Mouse (Mus musculus) midbrain, embryonic 14.5 days (tissue): ENCODE measurements at regions not wholly inside any gene's neighbourhood (a gene's known extent, or its start where the extent isn't known, plus 50 kb on each side); places are given as distances from the start of the nearest gene placed in this dataset.

ENCODE experiments used
- ATAC-seq: fragments of 200-750 bp; cut with Nextera tagmentation; 2 replicates; pipeline ENCODE4 v1.8.0; 2017; ENCODE audit warnings: moderate number of reproducible peaks, moderate library complexity; ENCODE audit not compliant: low FRiP score, low TSS enrichment
- DNase-seq: peaks from one replicate; pipeline ENCODE4 v3.0.0-alpha.2; 2015
- H3K27ac ChIP-seq: fragments of 300-500 bp; sonication (generic); replicated peaks from 2 replicates; pipeline ENCODE4 v1.5.1; 2014; ENCODE audit warnings: mild to moderate bottlenecking, low read depth, low read length, moderate library complexity
- H3K27me3 ChIP-seq: fragments of 300-500 bp; sonication (generic); 2 replicates; pipeline ENCODE4 v1.6.1; 2014; ENCODE audit warnings: low read length, control low read depth, mixed read lengths; ENCODE audit not compliant: control insufficient read depth, insufficient read depth
- H3K36me3 ChIP-seq: fragments of 300-500 bp; sonication (generic); 2 replicates; pipeline ENCODE4 v1.6.1; 2014; ENCODE audit warnings: low read length, control low read depth; ENCODE audit not compliant: control insufficient read depth, insufficient read depth
- H3K4me1 ChIP-seq: fragments of 300-500 bp; sonication (generic); 2 replicates; pipeline ENCODE4 v1.6.1; 2014; ENCODE audit warnings: mild to moderate bottlenecking, antibody characterized with exemption, low read length, control low read depth; ENCODE audit not compliant: control insufficient read depth, insufficient read depth
- H3K4me2 ChIP-seq: fragments of 300-500 bp; sonication (generic); 2 replicates; pipeline ENCODE4 v1.6.1; 2014; ENCODE audit warnings: mild to moderate bottlenecking, low read length, moderate library complexity
- H3K4me3 ChIP-seq: fragments of 300-500 bp; sonication (generic); replicated peaks from 2 replicates; pipeline ENCODE4 v1.5.1; 2014; ENCODE audit warnings: low read depth, low read length
- H3K9ac ChIP-seq: fragments of 300-500 bp; sonication (generic); replicated peaks from 2 replicates; pipeline ENCODE4 v1.6.1; 2014; ENCODE audit warnings: mild to moderate bottlenecking, low read length, moderate library complexity
- H3K9me3 ChIP-seq: fragments of 300-500 bp; sonication (generic); 2 replicates; pipeline ENCODE4 v1.6.1; 2016; ENCODE audit warnings: low read length, control low read depth, mixed read lengths; ENCODE audit not compliant: control insufficient read depth
- WGBS: fragments of 180-500 bp; shearing (Covaris S2); extraction: QIAGEN DNeasy Blood & Tissue Kit; methylation state at CpG from one replicate; pipeline ENCODE4 v1.1.7; 2014; 5-methylcytosine and 5-hydroxymethylcytosine counted together

GRCm38 (mm10) chr1:118741286-118741685, 113.5 kb downstream of the Tfcp2l1 start:
- no peaks in the 10 kb centered on the region for H3K4me1 ChIP-seq
- DNase-seq (no peak), ATAC-seq (no peak)
- H3K9ac ChIP-seq: no peak overlapping the region
- peaks cover 3% of the 10 kb centered on the region; the same call in 1 of the 2 replicates for H3K9me3 ChIP-seq
- no peak overlapping the region for H3K27ac ChIP-seq
- H3K4me2 ChIP-seq: no peak overlapping the region
- no peaks in the 10 kb centered on the region for H3K27me3 ChIP-seq
- H3K36me3 ChIP-seq: no peaks in the 10 kb centered on the region
- WGBS: 92% methylated on average over 5 of the region's 5 CpGs
- H3K4me3 ChIP-seq: no peak overlapping the region

GRCm38 (mm10) chr1:118748196-118748595, 120.5 kb downstream of the Tfcp2l1 start:
- H3K9ac ChIP-seq: no peak overlapping the region
- H3K4me2 ChIP-seq: no peak overlapping the region
- H3K27me3 ChIP-seq: no peaks in the 10 kb centered on the region
- no peaks in the 10 kb centered on the region for H3K4me1 ChIP-seq
- WGBS: 63% methylated on average over 5 of the region's 5 CpGs
- peaks cover under 1% of the 10 kb centered on the region; the same call in 1 of the 2 replicates for H3K9me3 ChIP-seq
- no peak overlapping the region for H3K4me3 ChIP-seq
- H3K36me3 ChIP-seq: no peaks in the 10 kb centered on the region
- ATAC-seq (no peak), DNase-seq (no peak)
- no peak overlapping the region for H3K27ac ChIP-seq

DNA sequence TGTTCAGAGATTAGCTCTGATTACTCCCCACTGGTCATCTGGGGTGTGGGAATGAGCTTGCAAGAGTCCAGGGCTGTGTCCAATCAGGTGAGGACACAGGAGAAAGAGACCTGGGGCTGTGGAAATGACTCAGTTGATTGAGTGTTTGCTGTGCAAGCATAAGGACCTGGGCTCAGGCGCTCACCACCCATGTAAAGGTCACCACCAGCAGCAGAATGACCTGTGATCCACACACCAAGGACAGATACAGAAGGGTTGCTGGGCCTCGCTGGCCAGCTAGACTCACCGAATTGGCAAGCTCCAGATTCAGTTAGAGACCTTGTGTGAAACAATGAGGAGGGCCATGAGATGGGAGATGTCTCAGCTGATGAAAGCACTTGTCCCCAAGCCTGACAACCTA, 125.1 kb downstream of the Tfcp2l1 start:
- DNase-seq (no peak), ATAC-seq (no peak)
- Histone ChIP-seq H3K9ac (no peak overlapping the region), H3K9me3 (no peaks in the 10 kb centered on the region), H3K4me3 (no peak overlapping the region), H3K36me3 (no peaks in the 10 kb centered on the region), H3K27me3 (no peaks in the 10 kb centered on the region), H3K27ac (no peak overlapping the region), H3K4me1 (no peaks in the 10 kb centered on the region), H3K4me2 (no peak overlapping the region)
- WGBS: 93% methylated on average over 3 of the region's 3 CpGs

DNA sequence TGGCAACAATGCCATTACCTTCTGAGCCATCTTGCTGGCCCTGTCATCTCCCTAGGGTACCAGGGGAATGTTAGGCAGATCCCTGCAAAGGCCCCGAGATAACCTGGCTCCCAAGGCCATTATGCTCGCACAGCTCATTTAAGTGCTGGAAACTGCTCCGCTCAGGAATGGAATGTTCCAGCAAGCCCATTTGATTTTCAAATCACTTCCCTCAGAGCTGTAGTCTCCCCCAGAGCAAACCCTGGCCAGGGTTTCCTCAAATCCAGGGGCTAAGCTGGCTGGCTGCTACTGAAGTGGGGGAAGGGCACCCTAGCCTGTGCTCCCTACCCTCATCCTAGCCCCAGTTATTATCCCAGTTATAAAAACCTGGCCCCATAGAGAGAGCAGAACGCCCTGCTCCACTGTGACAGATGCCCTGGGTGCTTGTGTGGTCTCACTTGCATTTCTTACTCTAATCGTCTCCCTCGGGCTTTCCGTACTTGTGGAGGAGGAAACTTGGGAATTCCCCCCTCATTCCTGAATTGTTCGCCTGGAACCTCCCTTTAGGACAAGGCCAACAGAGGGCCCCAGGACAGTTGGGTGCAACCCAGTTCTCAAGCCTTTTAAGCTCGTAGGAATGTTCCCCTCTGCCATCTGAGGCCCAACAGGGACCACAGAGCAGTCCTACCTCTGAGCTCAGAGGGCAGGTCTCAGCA, 128.6 kb downstream of the Tfcp2l1 start:
- Histone ChIP-seq H3K4me3 (no peak overlapping the region), H3K36me3 (no peaks in the 10 kb centered on the region), H3K4me1 (no peaks in the 10 kb centered on the region), H3K9ac (no peak overlapping the region), H3K4me2 (no peak overlapping the region), H3K27me3 (no peaks in the 10 kb centered on the region), H3K9me3 (no peaks in the 10 kb centered on the region), H3K27ac (no peak overlapping the region)
- WGBS: 46% methylated on average over 9 of the region's 9 CpGs
- DNase-seq: no peak
- ATAC-seq: no peak

DNA sequence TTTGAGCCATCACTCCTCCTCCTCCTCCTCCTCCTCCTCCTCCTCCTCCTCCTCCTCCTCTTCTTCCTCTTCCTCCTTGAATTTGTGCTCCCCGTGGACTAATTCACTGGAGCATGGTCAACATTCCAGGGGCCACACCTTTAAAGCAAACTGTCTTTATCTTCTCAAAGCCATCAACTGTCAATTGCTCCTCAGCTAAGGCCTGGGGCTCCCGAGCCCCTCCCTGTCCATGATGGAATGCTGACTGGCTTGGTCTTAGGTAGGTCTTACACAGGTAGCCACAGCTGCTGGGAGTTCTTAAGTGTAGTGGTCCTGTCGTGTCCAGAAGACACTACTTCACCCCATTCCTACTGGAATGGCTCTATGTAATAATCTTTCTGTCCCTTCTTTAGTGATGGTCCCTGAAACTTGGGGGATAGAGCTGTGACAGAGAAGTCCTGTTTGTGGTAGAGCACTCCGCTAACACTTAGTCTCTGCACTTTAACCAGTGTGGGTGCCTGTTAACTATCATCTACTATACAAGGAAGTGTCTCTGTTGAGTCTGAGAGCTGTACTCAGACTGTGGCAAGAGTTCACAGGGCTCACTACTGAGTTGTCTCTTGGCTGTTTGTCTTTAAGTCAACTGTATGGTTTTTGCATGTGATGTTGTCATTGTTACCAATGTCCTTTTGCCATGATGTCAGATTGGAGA, 129.7 kb downstream of the Tfcp2l1 start:
- H3K27ac ChIP-seq: no peak overlapping the region
- no peaks in the 10 kb centered on the region for H3K27me3 ChIP-seq
- no peak for ATAC-seq
- H3K4me2 ChIP-seq: no peak overlapping the region
- no peaks in the 10 kb centered on the region for H3K36me3 ChIP-seq
- no peak overlapping the region for H3K4me3 ChIP-seq
- no peaks in the 10 kb centered on the region for H3K4me1 ChIP-seq
- H3K9me3 ChIP-seq: no peaks in the 10 kb centered on the region
- no peak overlapping the region for H3K9ac ChIP-seq
- 71% methylated on average over 4 of the region's 4 CpGs for WGBS
- no peak for DNase-seq

- 68% methylated on average over 4 of the region's 4 CpGs for WGBS
- Histone ChIP-seq H3K36me3 (no peaks in the 10 kb centered on the region), H3K27ac (no peak overlapping the region), H3K27me3 (no peaks in the 10 kb centered on the region), H3K9ac (no peak overlapping the region), H3K4me3 (no peak overlapping the region), H3K4me1 (no peaks in the 10 kb centered on the region), H3K9me3 (no peaks in the 10 kb centered on the region), H3K4me2 (no peak overlapping the region)
- no peak for DNase-seq
- no peak for ATAC-seq
These were observed 130.3 kb downstream of the Tfcp2l1 start for GRCm38 (mm10) chr1:118758031-118758400.

DNA sequence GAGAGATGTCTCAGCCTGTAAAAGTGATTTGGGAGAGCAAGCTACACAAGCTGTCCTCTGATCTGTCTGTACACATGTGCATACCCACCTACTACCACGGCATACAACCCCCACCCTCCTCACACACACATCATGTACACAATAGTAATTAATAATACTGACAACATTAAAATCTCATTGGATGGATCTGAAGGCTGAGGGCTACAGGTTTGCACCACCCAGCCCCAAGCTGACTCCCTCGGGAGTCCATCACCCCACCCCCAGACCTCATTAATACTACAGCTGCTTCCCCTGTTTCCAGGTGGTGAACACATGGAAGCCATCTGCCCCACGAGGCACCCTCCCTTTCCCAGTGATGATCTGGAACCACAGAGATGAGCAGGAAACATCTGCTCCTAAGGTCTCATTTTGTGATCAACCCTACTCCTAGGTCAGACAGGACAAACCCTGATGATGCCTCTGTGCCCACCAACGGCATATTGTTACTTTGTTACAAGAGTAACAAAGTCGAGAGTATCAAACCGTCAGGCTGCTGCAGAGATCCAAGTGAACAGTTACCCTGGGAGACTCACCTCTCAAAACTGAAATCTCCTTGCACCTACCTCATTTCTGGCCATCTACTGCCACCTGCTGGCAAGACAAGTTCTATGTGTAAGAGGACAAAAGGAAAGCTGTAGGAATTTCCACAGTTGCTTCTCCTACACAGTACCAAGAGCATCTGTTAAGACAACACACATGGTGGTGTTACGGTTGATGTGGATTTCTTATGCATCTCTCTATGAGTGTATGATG, 131.6 kb downstream of the Tfcp2l1 start:
- no peaks in the 10 kb centered on the region for H3K36me3 ChIP-seq
- peak; percentile 93 for DNase-seq
- no peaks in the 10 kb centered on the region for H3K4me1 ChIP-seq
- no peak overlapping the region for H3K4me3 ChIP-seq
- H3K27ac ChIP-seq: no peak overlapping the region
- ATAC-seq: peak; percentile 77
- no peaks in the 10 kb centered on the region for H3K9me3 ChIP-seq
- H3K4me2 ChIP-seq: no peak overlapping the region
- H3K9ac ChIP-seq: no peak overlapping the region
- 42% methylated on average over 7 of the region's 7 CpGs for WGBS
- no peaks in the 10 kb centered on the region for H3K27me3 ChIP-seq

DNA sequence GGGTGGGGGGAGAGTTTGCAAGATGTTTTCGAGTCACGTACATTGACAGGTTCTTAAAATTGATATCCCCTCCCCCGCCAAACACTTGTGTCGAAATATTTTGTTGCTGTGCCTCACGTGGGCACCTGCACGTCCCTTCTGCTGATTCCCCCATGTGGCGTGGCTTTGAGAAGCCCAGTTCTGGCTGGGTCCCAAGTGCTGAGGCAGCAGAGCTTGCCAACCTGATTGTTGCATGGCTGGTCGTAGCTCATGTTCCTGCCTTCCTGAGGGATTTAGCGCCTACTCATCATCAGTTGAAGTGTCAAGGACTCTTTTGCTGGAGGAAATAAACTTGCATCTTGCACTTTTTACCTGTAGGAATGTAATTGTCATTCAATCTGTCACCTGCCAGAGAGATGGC, 137.8 kb downstream of the Tfcp2l1 start:
- Histone ChIP-seq H3K4me2 (no peak overlapping the region), H3K4me1 (no peaks in the 10 kb centered on the region), H3K36me3 (no peaks in the 10 kb centered on the region), H3K27me3 (no peaks in the 10 kb centered on the region), H3K27ac (no peak overlapping the region), H3K9ac (no peak overlapping the region), H3K9me3 (no peaks in the 10 kb centered on the region), H3K4me3 (no peak overlapping the region)
- WGBS: 72% methylated on average over 9 of the region's 9 CpGs
- DNase-seq (no peak), ATAC-seq (no peak)
